Mouse (Mus musculus) megakaryocyte, embryonic 14.5 days (primary cell): ENCODE results near the gene Plcb4. TPM values are rescaled to one million over a fixed set of nuclear protein-coding genes. Genes with fewer than 3 reads are reported as not detected.
A peak's percentile ranks its signal among the peaks of the same experiment; 100 is the strongest.

Source experiments
- H3K27me3 ChIP-seq: replicated peaks from 2 replicates; pipeline ENCODE3; 2012; ENCODE audit warnings: inconsistent platforms
- H3K36me3 ChIP-seq: replicated peaks from 2 replicates; pipeline ENCODE3; 2012; ENCODE audit warnings: low read length, inconsistent platforms, mixed read lengths
- H3K4me1 ChIP-seq: 2 replicates; pipeline ENCODE4 v1.6.1; 2012; ENCODE audit warnings: inconsistent platforms
- H3K4me3 ChIP-seq: replicated peaks from 2 replicates; pipeline ENCODE3; 2012; ENCODE audit warnings: moderate library complexity, mild to moderate bottlenecking, inconsistent platforms
- H3K9me3 ChIP-seq: 2 replicates; pipeline ENCODE4 v1.6.1; 2012; ENCODE audit warnings: inconsistent platforms
- FLI1 ChIP-seq: IDR thresholded peaks from 2 replicates; pipeline ENCODE4 v1.6.1; 2012; ENCODE audit warnings: low read length, inconsistent platforms, mixed read lengths
- GATA1 ChIP-seq: IDR thresholded peaks from 3 replicates; pipeline ENCODE4 v1.6.1; 2012; ENCODE audit warnings: mixed read lengths, low read length, inconsistent platforms, borderline replicate concordance
- polyA plus RNA-seq: library from polyadenylated mRNA; stranded (reverse); fragments of >175 nt; gene quantifications from 2 replicates; pipeline ENCODE4 v1.2.3, GENCODE M21; 2012; ENCODE audit warnings: low replicate concordance; ENCODE audit not compliant: insufficient read depth

Gene Plcb4
- polyA plus RNA-seq, 1 experiment, result 5.4 TPM

DNA sequence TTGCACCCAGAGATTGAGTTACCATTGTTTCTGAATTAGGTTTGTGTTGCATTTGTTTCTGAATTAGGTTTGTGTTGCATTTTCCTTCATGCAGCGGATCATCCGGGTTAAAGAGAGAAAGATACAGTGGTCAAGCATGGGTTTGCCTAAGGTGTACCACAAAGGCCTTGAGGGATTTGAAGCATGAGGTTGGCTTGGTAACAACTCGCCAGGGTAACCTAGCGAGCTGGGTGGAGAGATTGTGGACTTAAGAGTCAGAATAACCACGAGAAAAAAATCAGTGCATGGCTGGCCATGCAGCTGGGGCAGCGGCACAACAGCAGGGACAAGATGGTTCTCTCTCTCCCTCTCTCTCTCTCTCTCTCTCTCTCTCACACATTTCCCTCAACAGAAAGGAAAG, 12.2 kb upstream of the Plcb4 start:
- Histone ChIP-seq H3K4me3 (no peak overlapping the region), H3K36me3 (no peaks in the 10 kb centered on the region), H3K27me3 (no peaks in the 10 kb centered on the region), H3K9me3 (peaks cover 15% of the 10 kb centered on the region), H3K4me1 (peaks cover 10% of the 10 kb centered on the region)
- no peak for TF ChIP-seq FLI1
- TF ChIP-seq GATA1, result no peak

DNA sequence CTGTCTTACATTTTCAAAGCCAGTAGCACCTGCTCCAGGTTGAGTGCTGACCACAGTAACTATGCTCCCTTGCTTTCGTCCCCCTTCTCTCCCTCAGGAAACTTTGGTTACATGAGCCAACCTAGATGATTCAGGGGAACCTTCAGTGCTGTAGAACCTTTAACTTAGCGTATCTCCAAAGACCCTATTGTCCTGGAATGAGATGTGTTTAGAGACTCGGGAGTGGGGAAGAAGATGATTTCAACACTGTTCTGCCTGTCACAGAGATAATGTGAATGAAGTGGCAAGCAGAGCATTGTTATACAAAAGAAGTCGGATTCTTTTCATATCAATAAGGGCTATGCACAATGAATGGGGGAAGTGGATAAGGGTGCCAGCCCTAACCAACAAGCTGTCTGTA, 10.8 kb upstream of the Plcb4 start:
- Histone ChIP-seq H3K36me3 (no peaks in the 10 kb centered on the region), H3K27me3 (no peaks in the 10 kb centered on the region), H3K4me3 (no peak overlapping the region), H3K4me1 (peaks cover 10% of the 10 kb centered on the region), H3K9me3 (peaks cover 5% of the 10 kb centered on the region)
- TF ChIP-seq FLI1 (no peak), GATA1 (no peak)

DNA sequence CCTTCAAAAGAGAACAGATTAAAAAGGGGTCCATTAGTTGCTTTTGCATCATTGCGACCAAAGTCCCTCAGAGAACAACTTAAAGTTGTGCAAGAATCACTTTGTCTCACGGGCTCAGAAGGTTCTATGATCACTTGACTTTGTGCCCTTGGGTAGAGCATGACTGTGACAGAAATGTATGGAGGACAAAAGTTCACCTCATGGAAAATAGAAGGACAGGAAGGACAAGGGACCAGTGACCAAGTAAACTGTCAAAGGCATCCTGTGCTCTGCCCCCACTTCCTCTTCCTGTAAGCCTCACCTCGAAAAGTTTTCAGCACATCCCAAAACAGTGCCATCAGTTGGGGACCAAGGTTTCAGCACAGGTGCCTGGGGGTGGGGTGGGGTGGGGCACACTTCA, 7.9 kb upstream of the Plcb4 start:
- Histone ChIP-seq H3K27me3 (no peaks in the 10 kb centered on the region), H3K4me1 (peaks cover 10% of the 10 kb centered on the region), H3K9me3 (no peaks in the 10 kb centered on the region), H3K36me3 (no peaks in the 10 kb centered on the region), H3K4me3 (no peak overlapping the region)
- TF ChIP-seq GATA1 (no peak), FLI1 (no peak)

DNA sequence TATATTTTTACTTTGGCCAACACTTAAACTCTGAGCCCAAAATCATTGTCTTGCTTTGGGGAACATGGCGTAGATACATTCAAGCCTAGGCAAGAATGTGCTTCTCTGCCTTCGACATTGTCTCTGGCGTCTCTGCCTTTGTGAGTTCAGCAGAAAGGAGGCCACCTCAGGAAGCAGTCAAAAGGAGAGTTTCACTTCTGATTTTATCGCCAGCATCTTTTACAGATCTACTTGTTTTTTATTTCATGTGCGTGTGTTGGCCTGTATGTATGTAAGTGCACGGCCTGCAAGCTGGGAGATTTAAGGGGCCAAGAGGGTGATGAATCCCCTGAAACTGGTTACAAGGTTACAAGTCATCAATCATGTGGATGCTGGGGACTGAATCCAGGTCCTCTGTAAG, 6.8 kb upstream of the Plcb4 start:
- Histone ChIP-seq H3K27me3 (no peaks in the 10 kb centered on the region), H3K9me3 (no peaks in the 10 kb centered on the region), H3K36me3 (no peaks in the 10 kb centered on the region), H3K4me3 (no peak overlapping the region), H3K4me1 (peaks cover 10% of the 10 kb centered on the region)
- no peak for TF ChIP-seq GATA1
- no peak for TF ChIP-seq FLI1

DNA sequence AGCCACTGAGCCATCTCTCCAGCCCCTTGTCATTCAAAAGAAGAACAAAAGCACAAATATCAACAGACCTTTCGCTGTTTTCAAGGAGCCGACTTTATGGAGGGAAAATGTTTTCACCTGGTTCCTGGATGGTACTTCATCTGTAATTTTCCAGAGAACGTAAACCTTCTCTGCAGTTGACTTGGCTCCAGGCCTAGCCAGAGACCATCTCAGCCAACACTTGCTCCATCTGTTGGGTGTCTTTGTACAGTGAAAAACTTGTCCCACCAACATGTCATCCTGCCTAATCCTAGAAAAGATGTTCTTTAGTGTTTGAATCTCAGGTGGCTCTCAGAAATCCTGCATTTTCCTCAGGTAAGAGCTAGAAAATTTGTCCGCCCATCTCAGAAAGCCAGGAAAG, 6.4 kb upstream of the Plcb4 start:
- Histone ChIP-seq H3K27me3 (no peaks in the 10 kb centered on the region), H3K4me3 (no peak overlapping the region), H3K9me3 (no peaks in the 10 kb centered on the region), H3K36me3 (no peaks in the 10 kb centered on the region), H3K4me1 (peaks cover 10% of the 10 kb centered on the region)
- TF ChIP-seq GATA1 (no peak), FLI1 (no peak)

DNA sequence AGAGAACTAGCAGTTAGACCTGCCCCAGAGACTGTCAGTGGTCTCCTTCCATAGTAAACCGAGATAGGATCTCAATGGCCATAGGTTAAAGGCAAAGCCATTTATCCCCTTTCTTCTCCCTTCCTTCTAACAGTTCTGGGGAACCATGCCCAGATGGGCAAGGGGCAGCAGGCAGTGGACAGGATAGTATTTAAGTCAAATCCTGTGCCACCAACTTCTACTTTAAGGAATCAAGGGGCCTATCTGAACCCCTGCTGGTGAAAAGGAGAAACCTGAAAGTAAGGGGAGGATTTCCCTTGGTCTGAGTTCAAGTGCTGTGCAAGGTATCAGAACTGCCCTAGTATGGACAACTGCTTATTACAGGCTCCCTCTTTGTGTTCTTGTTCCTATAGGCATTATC, 2.9 kb upstream of the Plcb4 start:
- TF ChIP-seq GATA1 (no peak), FLI1 (no peak)
- Histone ChIP-seq H3K4me3 (no peak overlapping the region), H3K36me3 (no peaks in the 10 kb centered on the region), H3K9me3 (no peaks in the 10 kb centered on the region), H3K27me3 (peaks cover 2% of the 10 kb centered on the region), H3K4me1 (peaks cover 13% of the 10 kb centered on the region)

DNA sequence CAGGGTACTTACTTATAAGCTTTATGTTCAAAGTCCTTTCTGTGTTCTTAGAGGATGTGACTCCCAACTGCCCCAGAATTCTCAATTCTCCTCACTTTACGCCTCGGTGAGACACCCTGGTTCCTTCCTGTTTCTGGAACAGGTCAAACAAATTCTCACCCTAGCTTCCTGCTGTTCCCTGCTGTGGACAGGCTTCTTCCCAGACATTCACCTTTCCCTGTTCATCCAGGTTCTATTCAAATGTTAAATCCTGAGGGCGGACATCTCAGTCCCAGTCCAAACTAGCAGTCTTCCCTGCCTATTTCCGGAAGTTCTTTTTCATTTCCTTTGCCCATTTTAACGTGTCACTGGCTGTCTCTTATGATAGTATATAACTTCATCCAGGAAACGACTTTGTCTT, 2.2 kb upstream of the Plcb4 start:
- peaks cover 14% of the 10 kb centered on the region for H3K4me1 ChIP-seq
- TF ChIP-seq FLI1, result no peak
- TF ChIP-seq GATA1, result no peak
- no peaks in the 10 kb centered on the region for H3K36me3 ChIP-seq
- H3K4me3 ChIP-seq, result no peak overlapping the region
- H3K9me3 ChIP-seq, result no peaks in the 10 kb centered on the region
- H3K27me3 ChIP-seq, result peaks cover 2% of the 10 kb centered on the region

DNA sequence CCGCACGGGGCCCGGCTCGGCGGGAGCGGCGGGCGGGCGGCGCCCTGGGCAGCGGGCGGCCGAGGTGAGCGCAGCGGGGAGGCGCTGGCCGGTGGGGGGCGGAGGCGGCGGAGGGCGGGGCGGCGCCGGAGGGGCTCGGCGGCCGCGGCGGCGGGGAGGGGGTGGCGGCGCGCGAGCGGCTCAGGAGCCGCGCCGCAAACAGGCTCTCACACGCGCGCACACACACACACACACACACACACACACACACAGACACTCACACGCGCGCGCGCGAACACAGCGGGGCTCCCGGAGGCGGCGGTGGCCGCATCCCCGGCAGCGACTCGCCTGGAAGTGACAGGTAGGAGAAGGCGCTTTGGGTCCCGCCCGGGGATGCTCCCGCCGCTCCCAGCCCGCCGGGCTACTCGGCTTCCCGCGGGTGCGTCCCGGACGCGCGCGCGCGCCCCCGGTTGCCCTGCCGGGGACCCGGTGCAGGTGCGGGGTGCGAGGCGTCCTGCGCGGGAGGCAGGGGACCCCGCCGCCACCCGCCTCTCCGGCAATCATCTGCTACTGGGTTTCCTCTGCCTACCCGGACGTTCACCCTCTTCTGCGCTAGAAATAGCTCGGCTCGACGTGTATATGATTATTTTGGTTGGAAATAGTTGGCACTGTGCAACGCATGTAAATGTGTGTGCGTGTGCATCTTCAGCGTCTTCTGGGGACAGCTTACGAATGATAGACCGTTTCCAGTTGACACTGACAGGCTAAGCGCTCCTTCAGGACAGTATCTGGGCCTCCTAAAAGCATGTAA, 775 bp downstream of the Plcb4 start:
- Histone ChIP-seq H3K9me3 (peaks cover 9% of the 10 kb centered on the region; the same call in 1 of the 2 replicates), H3K27me3 (peaks cover 2% of the 10 kb centered on the region), H3K4me1 (peaks cover 21% of the 10 kb centered on the region), H3K36me3 (peaks cover 8% of the 10 kb centered on the region), H3K4me3 (peak overlapping the region; percentile 94)
- TF ChIP-seq GATA1 (no peak), FLI1 (no peak)

DNA sequence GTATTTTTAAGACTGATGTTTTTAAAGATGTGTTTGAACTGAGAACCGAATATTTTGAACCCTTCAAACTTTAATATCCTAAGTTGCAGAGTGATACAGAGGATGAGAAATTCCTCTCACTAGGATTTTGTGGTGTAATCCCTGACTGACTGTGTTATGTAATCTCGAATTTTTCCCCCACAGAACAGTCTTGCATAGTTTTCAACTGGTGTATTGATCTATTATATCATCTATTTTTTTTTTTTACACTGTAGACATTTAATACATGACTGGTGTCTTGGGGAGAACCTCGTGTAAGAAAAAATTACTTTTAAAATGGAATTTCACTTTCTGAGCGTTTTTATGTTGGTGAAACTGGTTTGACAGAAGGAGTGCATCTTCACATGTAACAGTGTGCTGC, 2.0 kb downstream of the Plcb4 start:
- TF ChIP-seq GATA1, result no peak
- TF ChIP-seq FLI1, result no peak

DNA sequence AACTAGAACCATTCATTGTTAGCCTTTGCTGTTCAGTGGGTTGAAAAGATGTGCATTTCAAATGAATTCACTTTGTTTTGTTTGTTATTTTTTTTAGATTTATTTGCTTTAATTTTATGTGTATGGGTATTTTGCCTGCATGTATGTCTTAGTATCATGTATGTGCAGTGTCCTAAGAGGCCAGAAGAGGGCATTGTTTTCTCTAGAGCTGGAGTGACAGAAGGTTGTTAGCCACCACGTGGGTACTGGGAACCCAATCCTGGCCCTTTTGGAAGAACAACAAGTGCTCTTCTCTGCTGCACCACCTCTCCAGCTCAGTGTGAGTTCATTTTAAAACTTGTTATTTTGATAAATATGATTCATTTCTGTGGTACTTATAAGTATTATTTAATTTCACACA, 5.0 kb downstream of the Plcb4 start:
- Histone ChIP-seq H3K27me3 (no peaks in the 10 kb centered on the region), H3K4me3 (no peak overlapping the region), H3K36me3 (peaks cover 16% of the 10 kb centered on the region), H3K9me3 (peaks cover 10% of the 10 kb centered on the region; the same call in 1 of the 2 replicates), H3K4me1 (peaks cover 19% of the 10 kb centered on the region)
- TF ChIP-seq GATA1 (no peak), FLI1 (no peak)

More for the DNA sequence above, 2.0 kb downstream of the Plcb4 start:
- peaks cover 21% of the 10 kb centered on the region for H3K4me1 ChIP-seq
- peaks cover 12% of the 10 kb centered on the region for H3K36me3 ChIP-seq
- peaks cover 2% of the 10 kb centered on the region for H3K27me3 ChIP-seq
- peaks cover 10% of the 10 kb centered on the region; the same call in 1 of the 2 replicates for H3K9me3 ChIP-seq
- peak overlapping the region; percentile 64 for H3K4me3 ChIP-seq
